Mouse (Mus musculus) adipose tissue, adult 10 weeks (tissue): ENCODE data around the gene Chst14. TPM values are rescaled to one million over a fixed set of nuclear protein-coding genes. Genes with fewer than 3 reads are reported as not detected.

Experiments used
- polyA plus RNA-seq: library from polyadenylated mRNA; stranded (reverse); fragments of 350-450 nt; fragmentation: Illumina TruSeq; extraction: RNeasy Lipid Tissue Mini Kit (QIAGEN cat#74804); gene quantifications from one replicate; pipeline ENCODE4 v1.2.3, GENCODE M21; 2014; ENCODE audit warnings: low read depth, low replicate concordance

The Chst14 gene
- 7.8 TPM for polyA plus RNA-seq

GRCm38 (mm10) chr2:118926361-118926997 lies at the start of gene Chst14:
Gene Chst14 (plus strand): TSS chr2:118926496.

DNA sequence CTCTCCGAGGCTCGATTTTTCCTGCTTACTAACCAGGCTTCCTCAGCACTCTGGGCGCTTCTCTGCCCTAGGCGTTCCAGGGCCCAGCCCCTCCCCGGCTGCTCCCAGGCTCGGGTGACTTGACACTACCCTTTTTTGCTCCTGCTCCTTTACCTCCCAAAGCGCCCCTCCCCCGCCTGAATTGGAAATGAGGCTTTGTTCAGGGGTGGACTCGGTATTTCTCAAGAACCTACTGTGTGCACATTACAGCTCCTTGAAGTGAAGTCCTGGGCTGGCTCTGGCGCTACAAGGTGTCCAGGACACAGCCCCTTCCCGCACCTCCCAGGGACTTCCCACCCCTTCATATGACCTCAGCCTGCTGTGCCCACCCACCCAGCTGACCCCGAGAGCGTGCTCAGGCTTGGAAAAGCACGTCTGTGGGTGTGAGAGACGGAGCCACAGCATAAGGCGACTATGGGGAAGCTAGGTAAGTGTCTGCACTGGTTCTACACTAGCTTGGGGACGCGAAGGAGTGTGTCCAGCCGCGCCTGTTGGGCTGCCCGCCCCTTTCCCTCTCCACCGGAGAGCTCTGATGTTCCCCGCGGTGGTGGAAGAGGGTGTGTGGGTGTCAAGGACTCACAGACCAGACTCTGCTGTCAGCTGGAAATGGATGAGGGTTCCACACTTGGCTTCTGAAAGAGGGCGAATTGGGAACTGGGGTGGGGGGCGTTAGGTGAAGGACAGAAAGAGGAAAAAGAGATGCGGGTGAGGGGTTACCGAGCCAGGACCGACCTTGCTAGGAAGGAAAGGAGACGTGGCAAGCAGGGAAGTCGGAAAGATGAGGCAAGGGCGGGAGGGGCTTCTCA lies 26.1 kb upstream of the Chst14 start, which contains the start of gene Bahd1:
Gene Bahd1 (plus strand): TSS at position 397 of the 845 bp plus-strand sequence.

Other genes with a start within 250 kb of the Chst14 start
- gene Ankrd63, start 222.5 kb upstream of the Chst14 start, polyA plus RNA-seq: not detected
- 1.7 TPM for gene Plcb2, start 198.1 kb upstream of the Chst14 start, polyA plus RNA-seq
- gene Inafm2, start 180.7 kb upstream of the Chst14 start, polyA plus RNA-seq: 20.1 TPM
- gene Ccdc9b, start 163.8 kb upstream of the Chst14 start, polyA plus RNA-seq: 13.0 TPM
- gene Phgr1, start 153.7 kb upstream of the Chst14 start, polyA plus RNA-seq: not detected
- 1.5 TPM for gene Disp2, start 146.8 kb upstream of the Chst14 start, polyA plus RNA-seq
- gene Knstrn, start 112.5 kb upstream of the Chst14 start, polyA plus RNA-seq: 6.8 TPM
- 187 TPM for gene Ivd, start 64.5 kb upstream of the Chst14 start, polyA plus RNA-seq
- 24.3 TPM for gene Bahd1, start 26.1 kb upstream of the Chst14 start, polyA plus RNA-seq
- gene Ccdc32, start 102.9 kb downstream of the Chst14 start, polyA plus RNA-seq: 14.2 TPM
- gene Rpusd2, start 108.3 kb downstream of the Chst14 start, polyA plus RNA-seq: 2.4 TPM
- gene Knl1, start 120.6 kb downstream of the Chst14 start, polyA plus RNA-seq: 0.26 TPM
- gene Rad51, start 186.3 kb downstream of the Chst14 start, polyA plus RNA-seq: 0.98 TPM
- 34.6 TPM for gene Rmdn3, start 230.5 kb downstream of the Chst14 start, polyA plus RNA-seq
- gene Gchfr, start 241.3 kb downstream of the Chst14 start, polyA plus RNA-seq: 9.1 TPM
- not detected for gene Gm14137, start 248.0 kb downstream of the Chst14 start, polyA plus RNA-seq